Mouse (Mus musculus): ENCODE measurements around the gene Endou. TPM values are rescaled to one million over a fixed set of nuclear protein-coding genes. Genes with fewer than 3 reads are reported as not detected.

The Endou gene
- polyA plus RNA-seq, 3 experiments from 2014 or later, result not detected

- ATAC-seq, result no peak
These were observed 4.8 kb downstream of the Endou start for GRCm38 (mm10) chr15:97726310-97726709.

DNA sequence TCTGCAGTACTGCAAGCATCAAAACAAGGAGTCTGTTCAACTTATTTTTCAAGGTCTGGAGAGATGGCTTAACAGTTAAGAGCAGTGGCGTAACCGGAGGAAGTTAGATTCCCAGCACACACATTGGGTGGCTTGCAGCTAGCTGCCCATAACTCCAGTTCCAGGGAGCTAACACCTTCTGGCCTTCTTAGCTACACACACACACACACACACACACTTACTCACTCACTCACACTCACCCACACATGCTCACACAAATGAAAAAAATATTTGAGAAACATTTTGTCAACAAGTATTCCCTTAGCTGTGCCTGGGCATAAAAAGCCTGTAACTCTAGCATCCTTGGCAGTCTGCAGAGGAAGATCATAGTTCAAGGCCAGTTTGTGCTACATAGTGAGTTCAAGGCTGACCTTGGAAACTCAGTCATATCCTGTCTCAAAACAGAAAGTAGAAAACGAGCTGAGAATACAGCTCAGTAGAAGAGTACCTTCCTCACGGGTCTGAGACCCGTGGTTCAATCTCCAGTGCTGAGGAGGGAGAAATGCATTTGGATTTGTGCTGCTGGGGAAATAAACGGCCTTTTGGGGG is 5.8 kb downstream of the Endou start:
- ATAC-seq, result no peak

DNA sequence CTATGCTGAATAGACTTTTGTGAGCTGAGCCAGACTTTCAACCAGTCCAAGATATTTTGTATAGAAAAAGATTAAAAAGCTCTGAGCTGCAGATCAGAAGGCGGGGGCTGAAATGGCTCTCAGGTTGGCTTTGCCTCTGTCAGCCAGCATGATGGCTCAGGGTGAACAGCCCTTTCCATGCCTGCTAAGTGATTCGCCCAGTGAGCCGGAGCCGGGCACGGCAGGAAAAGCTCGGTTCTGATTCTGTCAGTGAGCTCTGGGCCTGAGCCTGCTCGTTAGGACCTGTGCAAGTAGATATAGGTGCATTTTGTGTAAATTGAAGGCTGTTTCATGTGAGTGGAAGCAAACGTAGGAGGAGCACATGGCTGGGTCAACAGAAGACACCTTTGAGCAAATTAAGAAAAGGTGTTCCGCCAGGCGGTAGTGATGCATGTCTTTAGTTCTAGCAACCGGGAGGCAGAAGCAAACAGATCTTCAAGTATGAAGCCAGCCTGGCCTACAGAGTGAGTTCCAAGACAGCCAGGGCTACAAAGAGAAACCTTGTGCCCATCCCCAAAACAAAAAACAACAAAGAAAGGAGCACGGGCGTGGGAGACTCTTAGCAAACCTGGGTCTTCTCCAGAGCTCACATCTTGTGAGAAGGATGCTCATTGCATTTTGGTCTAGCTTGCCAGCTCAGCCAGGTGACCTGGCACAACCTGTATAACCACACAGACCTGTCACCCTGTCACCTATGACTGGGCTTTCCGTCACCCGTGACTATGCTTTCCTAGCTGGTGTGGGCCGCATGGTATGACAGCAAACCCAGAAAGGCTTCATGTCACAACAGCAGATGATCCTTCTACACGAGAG is 6.6 kb downstream of the Endou start:
- ATAC-seq, result no peak

DNA sequence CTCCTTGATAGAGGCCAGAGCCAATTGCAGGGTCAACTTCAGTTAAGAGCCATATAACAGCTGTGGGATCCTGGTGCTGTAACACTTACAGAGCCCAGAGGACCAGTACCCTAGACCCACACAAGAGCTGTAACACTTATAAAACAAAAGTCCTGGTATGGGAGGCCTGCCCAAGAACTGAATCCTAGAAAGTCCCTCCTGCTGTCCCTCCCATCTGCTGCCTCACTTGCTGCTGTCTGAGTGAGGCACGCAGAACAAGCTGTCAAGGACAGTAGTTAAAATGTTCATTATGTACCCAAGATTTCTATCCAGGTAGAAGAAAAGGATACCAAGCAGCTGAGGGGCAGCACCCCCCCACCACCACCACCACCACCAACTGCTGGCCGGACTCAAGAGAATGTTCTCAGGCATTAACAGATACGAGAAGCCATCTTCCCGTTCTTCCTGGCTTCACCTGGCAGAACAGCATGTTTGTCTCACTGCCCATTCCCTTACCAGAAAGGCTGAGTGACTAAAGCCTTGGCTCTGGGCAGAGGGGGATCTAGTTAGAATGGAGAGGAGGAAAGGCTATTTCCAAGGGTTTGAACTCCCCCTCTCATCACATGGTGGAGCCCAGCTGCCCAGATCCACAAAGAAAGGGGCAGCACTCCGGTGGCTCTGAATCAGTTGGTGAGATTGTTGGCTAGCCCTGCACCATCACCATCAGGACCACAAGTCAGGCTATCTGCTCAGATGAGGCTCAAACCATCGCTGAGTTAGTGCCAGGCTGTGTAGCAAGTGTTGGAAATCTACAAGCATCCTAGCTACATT is 7.4 kb downstream of the Endou start:
- ATAC-seq, result no peak

GRCm38 (mm10) chr15:97721008-97721701 is 10.0 kb downstream of the Endou start:
- ATAC-seq, result no peak

DNA sequence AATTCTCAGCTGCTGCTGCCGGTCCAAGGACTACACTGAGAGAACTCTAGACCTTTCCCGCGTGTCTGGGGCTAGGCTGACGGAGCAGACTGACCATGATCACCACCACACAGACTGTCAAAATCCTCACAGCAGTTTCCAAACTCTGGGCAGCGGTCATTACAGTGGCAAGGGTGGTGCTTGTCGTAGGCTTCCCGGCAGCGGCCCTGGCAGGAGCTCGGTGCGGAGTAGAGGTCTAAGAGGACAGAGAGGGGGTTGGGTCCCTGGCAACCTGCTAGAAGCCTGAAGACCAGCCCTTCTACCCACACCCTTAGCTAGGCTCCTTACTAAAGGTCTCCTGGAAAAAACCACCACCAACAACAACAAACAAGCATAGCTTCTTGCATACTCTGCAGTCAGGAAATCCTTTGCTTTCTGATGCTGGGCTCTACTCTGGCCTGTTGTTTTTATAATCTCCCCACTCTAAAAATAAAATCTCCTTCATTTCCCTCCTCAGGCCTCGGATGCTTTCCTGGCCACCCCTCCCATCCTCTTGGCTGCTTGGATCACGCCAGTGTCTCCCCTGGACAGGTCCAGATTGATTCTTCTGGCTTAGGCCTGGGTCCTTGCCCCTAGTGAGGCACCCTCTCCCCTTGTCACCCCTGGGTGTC is 11.0 kb downstream of the Endou start:
- no peak for ATAC-seq

DNA sequence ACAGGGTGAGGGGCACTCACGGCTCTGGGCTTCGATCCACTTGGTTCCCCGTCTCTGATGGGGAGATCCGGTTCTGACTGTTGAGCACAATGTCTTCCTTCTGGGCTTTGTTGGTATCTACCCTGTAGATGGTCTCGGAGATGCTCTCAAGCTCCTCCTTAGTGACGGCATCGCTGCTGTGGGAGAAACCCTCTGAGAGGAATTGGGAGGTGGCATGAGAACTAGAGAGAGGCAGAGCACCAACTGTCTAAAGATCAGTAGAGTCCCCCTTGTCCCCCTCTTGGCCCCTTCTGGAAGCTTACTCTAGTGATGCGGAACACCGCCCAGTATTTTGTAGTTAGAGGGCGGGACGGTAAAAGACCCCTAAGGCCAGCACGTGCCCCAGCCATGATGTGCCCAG is 11.6 kb downstream of the Endou start:
- no peak for ATAC-seq

- no peak for ATAC-seq
These were observed 12.5 kb downstream of the Endou start for GRCm38 (mm10) chr15:97718535-97719155.

- ATAC-seq, result peak; percentile 86
These were observed 13.1 kb downstream of the Endou start for GRCm38 (mm10) chr15:97717861-97718534.

DNA sequence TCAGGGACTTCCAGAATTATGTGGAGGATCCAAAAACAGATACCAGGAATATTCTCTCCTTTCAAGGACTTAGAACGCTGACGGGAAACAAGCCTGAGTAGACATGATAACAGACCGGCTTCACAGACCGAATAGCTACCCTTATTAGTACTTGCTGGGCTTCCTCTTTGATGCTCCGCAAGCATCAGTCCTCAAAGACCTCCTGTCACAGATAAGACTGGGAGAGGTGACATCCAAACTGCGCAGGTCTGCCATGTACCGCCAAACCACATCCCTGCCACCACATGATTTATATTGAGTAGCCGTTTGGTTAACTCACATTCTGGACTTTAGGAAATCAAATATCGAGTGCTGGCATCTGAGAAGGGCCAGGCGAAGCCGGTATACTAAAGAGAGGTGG is 14.4 kb downstream of the Endou start:
- ATAC-seq, result no peak

- no peak for ATAC-seq
These were observed 15.4 kb downstream of the Endou start for GRCm38 (mm10) chr15:97715734-97716133.

DNA sequence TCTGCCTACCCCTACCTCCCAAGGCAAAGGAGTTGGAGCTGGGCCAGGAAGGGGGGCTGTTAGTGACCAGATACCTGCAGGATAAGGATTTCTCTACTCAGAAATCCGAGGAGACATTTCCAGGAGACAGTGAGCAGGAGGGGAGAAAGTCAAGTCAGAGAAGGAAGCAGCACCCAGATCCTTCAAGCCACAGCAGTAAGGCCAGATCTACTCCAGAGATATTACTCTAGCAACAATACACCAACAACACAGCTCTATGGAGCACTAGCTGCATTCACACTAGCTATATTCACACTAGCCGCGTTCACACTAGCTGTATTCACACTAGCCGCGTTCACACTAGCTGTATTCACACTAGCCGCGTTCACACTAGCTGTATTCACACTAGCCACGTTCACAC is 16.1 kb downstream of the Endou start:
- no peak for ATAC-seq

DNA sequence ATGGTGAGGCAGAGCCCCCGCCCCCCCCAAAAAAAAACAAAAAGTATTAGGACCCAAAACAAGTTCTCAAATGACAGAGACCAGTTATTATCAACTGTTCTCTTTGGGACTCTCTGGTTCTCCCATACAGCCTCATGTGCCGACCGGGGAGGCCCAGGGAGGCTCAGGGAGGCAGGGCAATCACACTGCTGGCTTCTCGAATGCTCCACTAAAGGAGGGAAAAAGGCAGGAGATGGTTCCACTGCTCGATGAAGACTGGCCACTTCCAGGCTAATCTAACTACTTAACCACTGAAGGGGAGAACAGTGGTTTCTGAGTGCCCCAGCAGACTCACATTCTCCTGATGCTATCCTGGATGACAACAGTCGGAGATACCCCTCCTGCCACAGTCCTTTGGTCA is 18.6 kb downstream of the Endou start:
- no peak for ATAC-seq

GRCm38 (mm10) chr15:97710906-97711305 is 20.2 kb downstream of the Endou start:
- no peak for ATAC-seq

- peak; percentile 91 for ATAC-seq
These were observed 25.7 kb downstream of the Endou start, which contains the start of gene Rpap3 for GRCm38 (mm10) chr15:97705211-97706050. Gene Rpap3 (minus strand): TSS chr15:97705825.

DNA sequence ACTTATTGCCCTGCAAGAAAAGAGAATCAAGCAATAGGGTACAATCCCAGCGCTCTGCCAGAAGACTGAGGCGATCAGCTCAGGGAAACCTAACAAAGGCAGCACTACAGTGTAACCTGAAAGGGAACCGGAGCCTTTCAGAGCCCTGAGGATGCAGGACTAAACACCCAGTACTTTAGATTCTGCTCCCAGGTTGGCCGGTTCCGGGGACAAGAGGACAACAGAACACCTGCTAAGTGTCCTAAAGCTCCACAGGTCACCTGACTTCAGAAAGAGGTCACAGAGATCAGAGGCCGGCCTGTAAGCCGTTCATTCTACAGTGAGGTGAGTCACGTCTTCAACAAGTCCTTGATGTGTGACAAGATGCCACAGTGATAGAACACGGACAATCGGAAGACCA is 34.5 kb downstream of the Endou start:
- no peak for ATAC-seq

DNA sequence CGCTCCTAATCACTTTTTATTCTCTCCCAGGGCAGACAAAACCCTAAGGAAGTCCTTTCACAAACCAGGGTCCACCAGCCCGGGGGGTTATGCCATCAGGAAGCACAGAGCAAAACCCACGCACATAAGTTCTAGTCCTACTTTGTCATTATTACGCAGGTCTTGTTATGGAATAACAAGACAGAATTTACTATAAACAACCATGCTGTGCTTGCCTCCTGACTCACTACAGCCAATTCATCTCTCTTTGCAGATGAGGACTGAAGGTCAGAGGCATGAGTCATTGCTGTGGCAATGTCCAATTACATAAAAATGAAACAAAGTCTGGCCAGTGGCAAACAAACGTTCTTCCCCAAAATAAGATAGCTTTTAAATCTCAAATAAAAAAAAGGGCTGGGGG is 37.7 kb downstream of the Endou start:
- ATAC-seq, result no peak

DNA sequence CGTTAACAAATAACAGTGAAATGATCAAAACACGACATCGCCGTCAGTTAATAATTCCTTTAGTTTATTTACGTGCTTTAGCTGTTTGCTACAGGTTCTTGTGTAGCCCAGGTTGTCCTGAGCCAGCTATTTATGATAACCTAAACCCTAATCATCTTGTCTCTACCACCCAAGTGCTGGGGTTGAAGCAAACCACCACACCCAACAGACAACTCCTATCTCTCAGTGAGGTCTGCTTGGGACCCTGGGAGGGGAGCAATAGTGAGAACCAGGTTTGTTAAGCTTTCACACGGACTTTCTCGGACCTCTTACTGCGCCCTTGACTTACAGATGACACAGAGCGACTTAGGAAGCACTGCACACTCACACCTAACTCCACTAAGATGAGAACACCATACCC is 47.0 kb downstream of the Endou start:
- no peak for ATAC-seq

DNA sequence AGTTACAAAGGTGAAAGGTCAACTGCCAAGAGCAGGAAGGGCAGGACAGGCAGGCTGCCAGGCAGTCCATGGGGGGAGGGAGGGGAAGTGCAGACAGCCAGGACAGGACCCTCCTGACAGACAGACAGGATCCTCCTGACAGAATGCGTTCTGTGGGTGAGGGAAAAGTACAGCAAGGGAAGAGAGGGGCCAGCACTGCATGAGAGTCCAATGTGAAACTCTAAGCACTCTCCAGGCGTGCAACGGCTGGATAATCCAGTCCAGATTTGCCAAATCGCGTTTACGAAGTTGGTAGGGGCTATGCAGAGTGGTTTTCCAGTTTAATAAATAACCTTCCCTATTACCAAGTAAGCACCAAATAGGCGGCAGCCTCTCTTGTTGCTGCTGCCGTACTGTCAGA is 49.1 kb downstream of the Endou start:
- ATAC-seq, result no peak

DNA sequence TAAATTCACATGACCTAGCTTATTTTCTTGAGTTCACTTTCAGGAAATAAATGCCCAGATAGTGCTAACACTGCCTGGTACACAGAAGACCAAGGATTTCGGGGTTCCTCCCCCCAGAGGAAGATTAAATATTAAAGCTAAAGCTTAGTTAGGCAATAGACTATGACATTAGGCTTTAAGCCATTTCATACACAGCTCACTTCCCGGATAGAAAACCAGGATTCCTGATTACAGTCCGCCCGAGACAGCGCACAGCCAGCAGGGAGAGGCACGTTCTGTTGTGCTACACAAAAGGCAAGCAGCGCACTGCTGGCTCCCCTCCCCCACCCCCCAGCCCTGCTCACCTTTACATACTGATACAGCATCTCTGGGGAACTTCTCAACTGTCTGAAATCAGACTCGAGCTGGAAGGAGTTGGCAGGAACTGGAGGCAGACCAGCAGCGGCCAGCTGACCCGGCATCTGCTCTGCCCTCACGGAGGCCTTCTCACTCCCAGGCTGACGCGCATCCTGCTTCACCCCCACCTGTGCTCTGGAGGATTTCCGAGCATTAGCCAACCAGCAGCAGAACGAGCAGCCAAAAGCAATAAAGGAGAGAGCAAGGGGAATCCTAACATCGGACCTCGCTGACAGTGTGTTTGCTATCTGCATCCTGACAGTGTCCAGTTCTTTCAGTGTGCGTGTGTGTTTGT is 51.0 kb downstream of the Endou start:
- no peak for ATAC-seq

Measured in inflammation-experienced regulatory T-cells, adult 6 months (primary cell).